Mouse (Mus musculus) left cerebral cortex, adult 9 months (tissue): ENCODE measurements at regions not wholly inside any gene's neighbourhood (a gene's known extent, or its start where the extent isn't known, plus 50 kb on each side); places are given as distances from the start of the nearest gene placed in this dataset.
"Not testable (repeated sequence)": the region's sequence is repeated elsewhere in the genome, so short reads cannot be mapped to it uniquely, and the experiment has no call there.

Experiments used
- DNase-seq, 2 experiments: peaks; one replicate each; pipeline ENCODE4 v3.0.0; 2022; ENCODE audit warnings: low spot score in 2 of 2

DNA sequence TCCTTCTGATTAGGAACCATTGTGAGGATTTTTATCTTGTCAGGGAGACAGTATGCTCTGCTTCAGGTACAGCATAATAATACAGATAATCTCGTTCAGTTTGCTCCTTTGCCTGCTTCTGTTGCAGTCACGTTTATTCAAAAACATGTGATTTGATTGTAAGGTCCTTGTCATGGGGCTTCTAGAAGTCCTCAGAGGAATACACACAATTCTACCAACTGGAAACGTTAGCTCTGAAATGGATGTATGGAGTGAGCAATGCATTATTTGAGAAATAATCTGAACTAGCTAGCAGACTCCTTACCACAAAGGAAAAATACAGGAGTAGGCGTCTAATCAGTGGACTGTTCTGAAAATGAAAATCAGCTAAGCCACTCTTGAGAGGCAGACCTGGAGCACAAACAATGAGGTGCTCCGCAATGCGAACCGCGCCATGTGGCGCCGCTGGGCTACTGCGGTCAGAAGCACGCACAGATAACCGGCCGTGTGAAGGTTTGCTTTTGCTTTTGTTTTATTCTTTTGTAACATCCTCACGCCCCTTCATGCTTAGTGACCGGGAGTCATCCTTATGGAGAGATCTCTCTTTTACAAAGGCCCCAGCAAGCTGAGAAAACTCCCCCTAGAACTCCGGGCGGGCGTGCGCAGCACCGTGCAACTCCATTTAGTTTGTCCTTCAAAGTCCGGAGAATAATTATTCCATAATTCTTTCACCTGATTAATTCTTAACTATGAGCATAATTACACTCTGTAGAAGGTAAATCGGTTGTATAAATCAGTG lies 419.7 kb downstream of the Nova1 start:
- DNase-seq, result peak in 1 of 2 experiments; percentile 55

GRCm38 (mm10) chr12:46395245-46395644 lies 423.5 kb downstream of the Nova1 start:
- no peak for DNase-seq

DNA sequence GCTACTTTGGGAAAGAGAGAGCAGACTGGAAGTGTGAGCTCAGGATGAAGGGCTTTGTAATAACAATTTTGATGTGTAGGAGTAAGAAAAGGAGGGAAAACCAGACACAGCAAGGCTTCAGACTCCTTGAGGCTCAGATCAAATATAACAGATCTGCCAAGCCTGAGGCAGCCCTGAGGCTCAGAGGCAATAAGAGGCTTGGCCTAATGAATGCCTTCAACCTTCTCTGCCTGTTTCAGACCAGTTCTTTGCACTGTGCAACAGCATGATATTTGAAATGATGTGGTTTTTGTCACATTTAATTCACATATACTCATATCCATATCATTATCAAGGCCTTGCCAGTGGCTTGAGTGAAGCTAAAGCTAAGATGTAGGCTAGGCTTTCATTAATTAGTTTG lies 425.0 kb downstream of the Nova1 start:
- DNase-seq, result no peak

DNA sequence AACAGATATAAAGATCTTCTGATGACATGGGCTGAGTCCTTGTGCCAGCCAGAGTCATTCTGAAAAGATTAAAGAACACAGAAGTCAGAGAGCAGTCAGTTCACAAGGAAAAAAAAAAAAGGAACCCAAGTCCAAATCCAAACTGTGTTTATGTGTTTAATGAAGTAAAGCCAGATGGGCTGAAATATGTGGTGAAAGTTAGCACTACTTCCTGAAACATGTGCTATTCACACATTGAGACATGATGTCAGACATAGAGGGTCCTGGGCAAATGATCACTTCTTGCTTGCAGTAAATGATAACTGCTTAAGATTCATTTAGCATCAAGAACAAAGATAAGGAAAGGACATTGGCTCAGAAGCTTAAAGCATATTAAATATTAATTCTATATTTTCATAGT lies 439.8 kb downstream of the Nova1 start:
- DNase-seq, result no peak

DNA sequence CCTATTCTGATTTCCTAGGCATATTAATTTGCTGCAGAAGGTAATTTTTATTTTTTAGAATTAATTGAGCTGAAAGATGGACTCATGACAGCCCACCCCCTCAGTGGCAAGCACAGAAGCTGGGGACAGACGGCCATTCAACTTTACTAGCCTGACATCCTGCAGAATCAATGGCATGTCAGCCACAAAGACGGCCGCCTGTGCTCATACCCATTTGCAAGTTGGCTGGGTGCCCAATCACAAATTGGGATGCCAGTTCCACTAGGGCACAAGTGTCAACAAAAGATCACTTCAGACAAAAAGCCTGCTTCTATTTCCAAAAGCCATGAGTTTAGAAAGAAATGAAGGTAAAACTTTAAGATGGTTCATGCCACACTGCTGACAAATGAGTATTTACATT lies 447.0 kb downstream of the Nova1 start:
- DNase-seq, result peak in 1 of 2 experiments; percentile 4

DNA sequence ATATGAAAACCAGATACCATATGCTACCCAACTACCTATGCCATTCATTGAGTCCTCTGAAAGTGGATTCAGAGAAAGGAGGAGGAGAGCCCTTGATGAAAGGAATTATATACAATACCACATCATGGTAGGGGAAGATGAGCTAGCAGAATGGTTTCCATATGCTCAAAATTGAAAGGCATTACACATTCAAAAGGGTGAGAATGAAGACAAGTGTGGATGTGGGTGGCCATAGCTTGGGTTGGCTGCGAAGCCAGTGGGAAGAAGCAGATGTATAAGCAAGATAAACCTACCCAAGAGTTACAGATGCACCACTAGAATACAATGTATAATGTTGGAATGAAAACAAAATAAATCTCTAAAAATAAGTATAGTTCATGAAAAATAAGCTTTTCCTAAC lies 485.4 kb downstream of the Nova1 start:
- peak; percentile 28 to 63 for DNase-seq

DNA sequence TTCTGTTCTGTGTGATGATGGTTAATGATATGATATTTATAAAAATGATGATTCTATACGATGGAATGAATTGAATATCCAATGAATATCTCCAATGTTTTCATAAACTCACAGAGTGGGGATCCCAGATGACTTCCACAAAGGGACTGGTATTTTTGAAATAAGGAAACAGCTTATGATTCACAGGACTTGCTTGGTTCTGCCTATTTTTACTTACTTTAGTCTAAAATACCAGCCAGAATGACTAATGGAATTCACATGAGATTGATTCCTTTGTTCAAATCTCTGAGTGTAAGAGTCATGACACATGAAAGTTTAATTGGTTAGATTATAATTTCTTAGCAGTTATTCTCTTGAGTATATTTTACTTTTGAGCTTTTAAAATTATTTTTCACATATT lies 490.9 kb downstream of the Nova1 start:
- DNase-seq, result no peak

GRCm38 (mm10) chr12:46323276-46323675 lies 495.5 kb downstream of the Nova1 start:
- DNase-seq, result no peak

GRCm38 (mm10) chr12:46303136-46303797 lies 515.5 kb downstream of the Nova1 start:
- DNase-seq, result no peak

DNA sequence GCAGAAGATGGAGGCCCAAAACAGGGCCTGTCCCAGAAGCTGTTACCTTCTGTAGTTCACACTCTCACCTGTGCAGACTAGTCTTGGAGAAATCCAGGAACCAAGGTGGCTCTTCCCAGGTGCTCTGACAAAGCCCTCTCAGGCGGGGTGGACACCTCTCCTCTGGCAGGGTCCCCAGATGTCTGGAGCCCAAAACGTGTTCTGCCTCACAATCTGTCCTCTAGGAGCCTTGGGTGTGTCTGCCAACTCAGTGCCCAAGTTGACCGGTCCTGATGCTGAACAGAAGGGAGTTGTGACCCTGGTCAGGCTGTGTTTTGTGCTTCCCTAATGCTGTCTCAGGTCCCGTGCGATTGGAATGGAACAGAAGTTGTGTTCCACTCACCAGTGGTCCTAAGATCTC lies 519.8 kb downstream of the Nova1 start:
- DNase-seq, result no peak

DNA sequence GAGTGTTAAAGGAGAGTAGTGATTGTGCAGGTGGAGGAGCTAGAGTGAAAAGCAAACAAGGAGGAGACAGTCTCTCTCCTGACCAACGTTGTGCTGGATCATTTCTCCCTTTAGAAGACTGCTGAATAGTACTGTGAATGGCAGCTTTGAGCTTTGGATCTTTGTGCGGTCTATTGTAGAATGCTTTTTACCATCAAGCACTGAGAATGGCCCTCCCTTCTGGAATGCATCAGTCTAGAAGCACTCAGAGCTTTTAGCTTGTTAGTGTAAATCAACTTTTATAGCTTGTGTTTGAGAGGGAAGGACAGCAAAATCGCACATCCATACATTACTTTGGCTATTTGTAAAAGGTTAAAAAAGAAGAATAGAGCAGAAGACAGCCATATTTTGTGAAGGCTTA lies 534.2 kb downstream of the Nova1 start:
- DNase-seq, result no peak

- no peak for DNase-seq
Measured at GRCm38 (mm10) chr12:46248402-46249018, 570.2 kb downstream of the Nova1 start.

GRCm38 (mm10) chr12:46244925-46245324 lies 573.8 kb downstream of the Nova1 start:
- DNase-seq, result no peak

- no peak for DNase-seq
Measured at GRCm38 (mm10) chr12:46232359-46232758, 586.4 kb downstream of the Nova1 start.

DNA sequence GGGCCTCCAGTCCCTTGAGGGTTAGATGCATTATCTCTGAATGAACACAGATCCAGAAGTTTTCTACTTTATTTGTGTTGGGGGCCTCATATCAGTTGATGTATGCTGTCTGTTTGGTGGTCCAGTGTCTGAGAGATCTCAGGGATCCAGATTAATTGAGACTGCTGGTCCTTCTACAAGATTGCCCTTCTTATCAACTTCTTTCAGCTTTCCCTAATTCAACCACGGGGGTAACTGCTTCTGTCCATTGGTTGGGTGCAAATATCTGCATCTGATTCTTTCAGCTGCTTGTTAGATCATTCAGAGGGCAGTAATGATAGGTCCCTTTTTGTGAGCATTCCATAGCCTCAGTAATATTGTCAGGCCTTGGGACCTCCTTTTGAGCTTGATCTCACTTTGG lies 603.4 kb downstream of the Nova1 start:
- DNase-seq, result not testable (repeated sequence)

- DNase-seq, result no peak
Measured at GRCm38 (mm10) chr12:46199076-46199475, 619.7 kb downstream of the Nova1 start.

DNA sequence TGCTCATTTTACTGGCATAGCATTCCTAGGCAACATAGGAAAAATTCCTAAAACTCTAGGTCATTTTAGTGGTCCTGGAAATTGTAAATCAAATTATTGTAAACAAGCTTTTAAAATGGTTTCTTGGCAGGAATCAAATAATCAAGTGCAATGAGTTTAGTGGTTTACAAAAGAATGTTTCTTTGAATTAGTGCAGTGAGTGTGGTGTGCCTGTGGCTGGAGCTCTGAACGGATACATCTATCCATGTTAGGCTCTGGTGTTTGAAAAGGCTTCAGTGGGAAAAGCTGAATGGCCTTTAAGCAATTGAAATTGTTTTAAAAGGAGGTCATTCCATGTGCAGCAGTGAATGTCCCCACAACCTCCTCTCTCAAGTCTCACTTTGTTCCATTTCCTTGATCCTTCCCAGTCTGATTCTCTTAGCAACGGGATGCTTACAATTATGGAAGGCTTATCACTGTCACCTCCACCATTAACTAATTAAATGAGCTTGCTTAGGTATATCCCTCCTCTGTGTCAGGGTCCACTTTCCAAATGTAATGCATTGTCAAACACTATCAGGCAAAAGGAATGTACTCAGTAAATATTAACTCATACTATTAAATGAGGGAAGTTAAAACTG lies 621.1 kb downstream of the Nova1 start:
- DNase-seq, result no peak

- no peak for DNase-seq
Measured at GRCm38 (mm10) chr12:46194173-46194572, 624.6 kb downstream of the Nova1 start.
